ENCODE assay signal across 28 mouse cellular contexts in genomic region chr9:64913973-64914372, GRCm38 (mm10). TPM values are rescaled to one million over a fixed set of nuclear protein-coding genes. Genes with fewer than 3 reads are reported as not detected.
DNase-seq lines count a peak whose midpoint lies in the region; ATAC-seq and TF ChIP-seq lines count a peak whose summit lies in the region.
"Had no signal": no experiment of that assay in that cellular context is flagged by ENCODE, and none has a peak within 500 bp of the region (broad histone marks: within the 10 kb centered on the region; RNA-seq: fewer than 3 reads in every experiment).

No protein-coding gene starts in this region.

- H3K4me3 ChIP-seq in liver, adult 2 months (ENCODE audit: insufficient read depth, low read depth, low read length): no peak overlapping the region
- H3K4me3 ChIP-seq in liver, embryonic 12.5 days: no peak overlapping the region
- H3K4me3 ChIP-seq in lung, embryonic 14.5 days (ENCODE audit: low read depth, low read length): no peak overlapping the region
- H3K4me3 ChIP-seq in intestine, postnatal 0 days (ENCODE audit: low read depth, low read length): no peak overlapping the region
- H3K4me3 ChIP-seq in stomach, postnatal 0 days (ENCODE audit: low read depth, low read length): no peak overlapping the region
- H3K4me3 ChIP-seq in thymus, adult 2 months (ENCODE audit: control insufficient read depth, insufficient read depth, low read length): no peak overlapping the region
- H3K4me3 ChIP-seq: embryonic facial prominence, embryonic 10.5 days; embryonic facial prominence, embryonic 13.5 days; erythroblast, embryonic 14.5 days; forebrain, embryonic 12.5 days; forebrain, embryonic 15.5 days; heart, adult 2 months; heart, embryonic 10.5 days; heart, embryonic 13.5 days had no signal

- H3K36me3 ChIP-seq in liver, adult 2 months (ENCODE audit: control insufficient read depth, insufficient read depth, low read length): peaks cover 47% of the 10 kb centered on the region
- H3K36me3 ChIP-seq in liver, embryonic 12.5 days: peaks cover 88% of the 10 kb centered on the region
- peaks cover 11% of the 10 kb centered on the region; the same call in 1 of the 2 replicates for H3K36me3 ChIP-seq in lung, embryonic 14.5 days (ENCODE audit: insufficient read depth)
- H3K36me3 ChIP-seq in intestine, postnatal 0 days (ENCODE audit: control insufficient read depth, insufficient read depth): no peaks in the 10 kb centered on the region; the same call in 1 of the 2 replicates
- H3K36me3 ChIP-seq in stomach, postnatal 0 days (ENCODE audit: control insufficient read depth, insufficient read depth, low read length): 0 out of 2 replicates have a peak, but pooled peaks cover 5% of the 10 kb centered on the region
- H3K36me3 ChIP-seq in thymus, adult 2 months (ENCODE audit: control insufficient read depth, insufficient read depth, low read length): peaks cover 10% of the 10 kb centered on the region

- H3K4me1 ChIP-seq in liver, adult 2 months (ENCODE audit: control insufficient read depth, insufficient read depth, low read length): peaks cover 12% of the 10 kb centered on the region
- H3K4me1 ChIP-seq in liver, embryonic 12.5 days: peaks cover 8% of the 10 kb centered on the region
- H3K4me1 ChIP-seq in lung, embryonic 14.5 days (ENCODE audit: insufficient read depth): no peaks in the 10 kb centered on the region
- H3K4me1 ChIP-seq in intestine, postnatal 0 days (replicated peaks; ENCODE audit: control insufficient read depth, insufficient read depth, low read length): no peaks in the 10 kb centered on the region
- no peaks in the 10 kb centered on the region for H3K4me1 ChIP-seq in stomach, postnatal 0 days (replicated peaks; ENCODE audit: control insufficient read depth, insufficient read depth)
- no peaks in the 10 kb centered on the region for H3K4me1 ChIP-seq in thymus, adult 2 months (replicated peaks; ENCODE audit: control insufficient read depth, insufficient read depth, low read length)
- H3K4me1 ChIP-seq: embryonic facial prominence, embryonic 13.5 days; forebrain, embryonic 12.5 days; forebrain, embryonic 15.5 days; heart, embryonic 10.5 days; heart, embryonic 13.5 days had no signal

- no peak for ATAC-seq in liver, embryonic 12.5 days
- no peak for ATAC-seq in lung, embryonic 14.5 days (ENCODE audit: insufficient read depth)
- peak; percentile 61; the same call in 1 of the 2 replicates for ATAC-seq in intestine, postnatal 0 days
- ATAC-seq in stomach, postnatal 0 days (ENCODE audit: low FRiP score, low TSS enrichment): peak; percentile 51; the same call in 1 of the 2 replicates
- ATAC-seq: forebrain, embryonic 15.5 days had no signal

- DNase-seq in liver, adult 2 months (ENCODE audit: extremely low read depth, low read depth, low spot score): peak; percentile 96
- DNase-seq in lung, embryonic 14.5 days: peak; percentile 59
- no peak for DNase-seq in lung, postnatal 4 days
- no peak for DNase-seq in stomach, postnatal 0 days (ENCODE audit: low spot score)
- no peak for DNase-seq in layer of hippocampus, adult 8-10 months (ENCODE audit: low spot score in 2 of 2)
- no peak for DNase-seq in thymus, adult 2 months
- DNase-seq: adrenal gland, adult 8-10 months; adrenal gland, postnatal 25 days; cerebellum, adult 11-12 months; cerebellum, adult 8-10 months; cerebellum, postnatal 10 days; cerebellum, postnatal 36 days; embryo, embryonic 11 days; gastrocnemius, postnatal 10 days; gastrocnemius, postnatal 36 days; heart, adult 2 months; heart, postnatal 14 days; heart, postnatal 4 days had no signal

- no peak overlapping the region for H3K9ac ChIP-seq in liver, adult 2 months (ENCODE audit: low read depth, low read length)
- H3K9ac ChIP-seq in liver, embryonic 12.5 days: no peak overlapping the region
- no peak overlapping the region for H3K9ac ChIP-seq in lung, embryonic 14.5 days
- H3K9ac ChIP-seq in intestine, postnatal 0 days (ENCODE audit: low read depth, low read length): no peak overlapping the region
- no peak overlapping the region for H3K9ac ChIP-seq in stomach, postnatal 0 days (ENCODE audit: low read length)
- H3K9ac ChIP-seq: embryonic facial prominence, embryonic 13.5 days; forebrain, embryonic 12.5 days; forebrain, embryonic 15.5 days; heart, embryonic 13.5 days had no signal

- no peak for TF ChIP-seq EP300 in stomach, postnatal 0 days (optimal IDR thresholded peaks at IDR 0.05)

- no peak for TF ChIP-seq CTCF in liver, adult 2 months (IDR thresholded peaks at IDR 0.05; ENCODE audit: low read depth, low read length)
- no peak for TF ChIP-seq CTCF in lung, embryonic 14.5 days (IDR thresholded peaks at IDR 0.05; ENCODE audit: low read depth)
- TF ChIP-seq CTCF in intestine, postnatal 0 days (IDR thresholded peaks at IDR 0.05; ENCODE audit: low read depth): no peak
- TF ChIP-seq CTCF in stomach, postnatal 0 days (IDR thresholded peaks at IDR 0.05; ENCODE audit: low read depth): no peak
- TF ChIP-seq CTCF in thymus, adult 2 months (IDR thresholded peaks at IDR 0.05; ENCODE audit: borderline replicate concordance, control insufficient read depth, extremely low read depth, insufficient read depth, low read length, poor library complexity): no peak

- H3K27ac ChIP-seq in liver, adult 2 months (replicated peaks; ENCODE audit: insufficient read depth, low read depth, low read length): peak overlapping the region; percentile 90
- no peak overlapping the region for H3K27ac ChIP-seq in liver, embryonic 12.5 days
- no peak overlapping the region for H3K27ac ChIP-seq in lung, embryonic 14.5 days (ENCODE audit: low read depth)
- H3K27ac ChIP-seq in intestine, postnatal 0 days (ENCODE audit: low read depth, low read length): no peak overlapping the region
- no peak overlapping the region for H3K27ac ChIP-seq in stomach, postnatal 0 days (replicated peaks)
- H3K27ac ChIP-seq in thymus, adult 2 months (ENCODE audit: control insufficient read depth, insufficient read depth, low read length): no peak overlapping the region
- H3K27ac ChIP-seq: embryonic facial prominence, embryonic 10.5 days; embryonic facial prominence, embryonic 13.5 days; forebrain, embryonic 12.5 days; forebrain, embryonic 15.5 days; heart, adult 2 months; heart, embryonic 10.5 days; heart, embryonic 13.5 days had no signal

- no peaks in the 10 kb centered on the region for H3K9me3 ChIP-seq in liver, embryonic 12.5 days (replicated peaks)
- H3K9me3 ChIP-seq in lung, embryonic 14.5 days (ENCODE audit: low read depth, low read length): no peaks in the 10 kb centered on the region
- no peaks in the 10 kb centered on the region for H3K9me3 ChIP-seq in intestine, postnatal 0 days (ENCODE audit: control insufficient read depth)
- no peaks in the 10 kb centered on the region for H3K9me3 ChIP-seq in stomach, postnatal 0 days (ENCODE audit: control insufficient read depth, low read length)
- H3K9me3 ChIP-seq: embryonic facial prominence, embryonic 10.5 days; embryonic facial prominence, embryonic 13.5 days; forebrain, embryonic 12.5 days; forebrain, embryonic 15.5 days; heart, embryonic 10.5 days; heart, embryonic 13.5 days had no signal

- no peak for TF ChIP-seq POLR2A in liver, adult 2 months (IDR thresholded peaks at IDR 0.05; ENCODE audit: extremely low read depth, insufficient read depth, low read length)
- no peak for TF ChIP-seq POLR2A in thymus, adult 2 months (IDR thresholded peaks at IDR 0.05; ENCODE audit: control insufficient read depth, extremely low read depth, insufficient read depth, low read length, poor library complexity)

- H3K4me2 ChIP-seq in liver, embryonic 12.5 days: no peak overlapping the region
- H3K4me2 ChIP-seq in lung, embryonic 14.5 days: no peak overlapping the region
- no peak overlapping the region for H3K4me2 ChIP-seq in intestine, postnatal 0 days (replicated peaks; ENCODE audit: low read depth)
- no peak overlapping the region for H3K4me2 ChIP-seq in stomach, postnatal 0 days (replicated peaks; ENCODE audit: low read depth)
- H3K4me2 ChIP-seq: embryonic facial prominence, embryonic 13.5 days; forebrain, embryonic 12.5 days; forebrain, embryonic 15.5 days; heart, embryonic 13.5 days had no signal

- no peaks in the 10 kb centered on the region for H3K27me3 ChIP-seq in liver, adult 2 months (ENCODE audit: control insufficient read depth, insufficient read depth, low read length)
- H3K27me3 ChIP-seq in liver, embryonic 12.5 days (replicated peaks): no peaks in the 10 kb centered on the region
- H3K27me3 ChIP-seq in lung, embryonic 14.5 days (ENCODE audit: insufficient read depth, low read length): no peaks in the 10 kb centered on the region
- H3K27me3 ChIP-seq in intestine, postnatal 0 days (replicated peaks; ENCODE audit: control insufficient read depth, insufficient read depth, low read length): no peaks in the 10 kb centered on the region
- no peaks in the 10 kb centered on the region for H3K27me3 ChIP-seq in stomach, postnatal 0 days (ENCODE audit: control insufficient read depth, insufficient read depth, low read length)
- H3K27me3 ChIP-seq in thymus, adult 2 months (ENCODE audit: control insufficient read depth, insufficient read depth, low read length): no peaks in the 10 kb centered on the region
- H3K27me3 ChIP-seq: embryonic facial prominence, embryonic 13.5 days; forebrain, embryonic 12.5 days; forebrain, embryonic 15.5 days; heart, embryonic 13.5 days had no signal

- no peaks in the 10 kb centered on the region for H3K79me2 ChIP-seq in liver, adult 2 months (ENCODE audit: control insufficient read depth, insufficient read depth, low read length)

- 18% methylated on average over 2 of the region's 2 CpGs for WGBS in liver, adult 2 months
- WGBS in liver, embryonic 12.5 days (ENCODE audit: insufficient replicate concordance): 89% methylated on average over 2 of the region's 2 CpGs
- 60% methylated on average over 2 of the region's 2 CpGs for WGBS in lung, embryonic 14.5 days
- WGBS in intestine, postnatal 0 days: 41% methylated on average over 2 of the region's 2 CpGs
- 57% methylated on average over 2 of the region's 2 CpGs for WGBS in stomach, postnatal 0 days
- 94% methylated on average over 2 of the region's 2 CpGs for WGBS in thymus, adult 2 months

RNA-seq across cellular contexts. Expression of gene Slc24a1, which starts 37.4 kb away (rescaled TPM):
- total RNA-seq in liver, adult 2 months (2014; rRNA removed): not detected in 2 replicates
- not detected in 2 replicates for polyA plus RNA-seq in liver, adult 2 months (2012; rRNA removed)
- polyA plus RNA-seq in liver, embryonic 12.5 days (2016; fragmentation: Nextera tagmentation; extraction: Ambion mirVana): 0.11 and 0.13 TPM in 2 replicates
- 0.04 and 0.09 TPM in 2 replicates for polyA plus RNA-seq in lung, embryonic 14.5 days (2014; fragmentation: Nextera tagmentation; extraction: Ambion mirVana)
- 0.04 TPM in 1 of 2 replicates, not detected in the other for polyA plus RNA-seq in intestine, postnatal 0 days (2015; fragmentation: Nextera tagmentation; extraction: Ambion mirVana)
- 0.01 and 0.05 TPM in 2 replicates for polyA plus RNA-seq in stomach, postnatal 0 days (2015; fragmentation: Nextera tagmentation; extraction: Ambion mirVana)
- under 1 TPM; 0.08 to 0.30 (median 0.15) TPM for total RNA-seq in layer of hippocampus, adult 8-10 months (2022)
- 0.05 TPM in 1 of 2 replicates, not detected in the other for polyA plus RNA-seq in thymus, adult 2 months (2012; rRNA removed)
- total RNA-seq: adrenal gland, adult 8-10 months; adrenal gland, postnatal 25 days; gastrocnemius, postnatal 10 days; granulocyte monocyte progenitor cell, adult 5-6 weeks had no signal
- polyA plus RNA-seq: embryonic facial prominence, embryonic 13.5 days; erythroblast, embryonic 14.5 days had no signal

RNA-seq across cellular contexts. Expression of gene Ints14, which starts 46.7 kb away (rescaled TPM):
- 5.4 and 6.7 TPM in 2 replicates for total RNA-seq in liver, adult 2 months (2014; rRNA removed)
- polyA plus RNA-seq in liver, adult 2 months (2012; rRNA removed): 4.7 and 5.7 TPM in 2 replicates
- polyA plus RNA-seq in liver, embryonic 12.5 days (2016; fragmentation: Nextera tagmentation; extraction: Ambion mirVana): 38.9 and 42.5 TPM in 2 replicates
- polyA plus RNA-seq in lung, embryonic 14.5 days (2014; fragmentation: Nextera tagmentation; extraction: Ambion mirVana): 64.1 and 66.0 TPM in 2 replicates
- 23.1 and 23.8 TPM in 2 replicates for polyA plus RNA-seq in intestine, postnatal 0 days (2015; fragmentation: Nextera tagmentation; extraction: Ambion mirVana)
- polyA plus RNA-seq in stomach, postnatal 0 days (2015; fragmentation: Nextera tagmentation; extraction: Ambion mirVana): 25.0 and 25.8 TPM in 2 replicates
- total RNA-seq in layer of hippocampus, adult 8-10 months (2022): 10 to 100 TPM; 19.3 to 22.6 (median 20.1) TPM
- polyA plus RNA-seq in thymus, adult 2 months (2012; rRNA removed): 24.0 and 28.3 TPM in 2 replicates

Comparison
In these comparisons a context has a peak if more than half of its experiments do, and no peak if none do; other contexts are left out.
1. DNase-seq: peak in liver, adult 2 months (single experiment) and lung, embryonic 14.5 days (single experiment); none in lung, postnatal 4 days (0 of 2), stomach, postnatal 0 days (single experiment), layer of hippocampus, adult 8-10 months (0 of 2) and thymus, adult 2 months (single experiment).
2. ATAC-seq: peak in intestine, postnatal 0 days (single experiment) and stomach, postnatal 0 days (single experiment); none in liver, embryonic 12.5 days (single experiment) and lung, embryonic 14.5 days (single experiment).